Mouse (Mus musculus) midbrain, embryonic 11.5 days (tissue): ENCODE measurements at regions not wholly inside any gene's neighbourhood (a gene's known extent, or its start where the extent isn't known, plus 50 kb on each side); places are given as distances from the start of the nearest gene placed in this dataset.
"Not testable (repeated sequence)": the region's sequence is repeated elsewhere in the genome, so short reads cannot be mapped to it uniquely, and the experiment has no call there.

ENCODE experiments used
- ATAC-seq: fragments of 200-750 bp; cut with Nextera tagmentation; 2 replicates; pipeline ENCODE4 v1.8.0; 2017; ENCODE audit warnings: moderate TSS enrichment, moderate library complexity; ENCODE audit not compliant: low FRiP score
- DNase-seq: peaks from one replicate; pipeline ENCODE4 v3.0.0; 2015; ENCODE audit warnings: low spot score; ENCODE audit errors: missing footprints
- H3K27ac ChIP-seq: fragments of 300-500 bp; sonication (generic); 2 replicates; pipeline ENCODE4 v1.5.1; 2014; ENCODE audit warnings: low read depth, low read length
- H3K27me3 ChIP-seq: fragments of 300-500 bp; sonication (generic); 2 replicates; pipeline ENCODE4 v1.6.1; 2014; ENCODE audit warnings: mild to moderate bottlenecking, low read length, moderate library complexity, mixed read lengths; ENCODE audit not compliant: control insufficient read depth, insufficient read depth
- H3K36me3 ChIP-seq: fragments of 300-500 bp; sonication (generic); 2 replicates; pipeline ENCODE4 v1.6.1; 2014; ENCODE audit warnings: mild to moderate bottlenecking, low read length, moderate library complexity, mixed read lengths; ENCODE audit not compliant: control insufficient read depth, insufficient read depth
- H3K4me1 ChIP-seq: fragments of 300-500 bp; sonication (generic); 2 replicates; pipeline ENCODE4 v1.6.1; 2014; ENCODE audit warnings: low read length; ENCODE audit not compliant: control insufficient read depth, insufficient read depth
- H3K4me2 ChIP-seq: fragments of 300-500 bp; sonication (generic); 2 replicates; pipeline ENCODE4 v1.6.1; 2014; ENCODE audit warnings: mild to moderate bottlenecking, moderate library complexity
- H3K4me3 ChIP-seq: fragments of 300-500 bp; sonication (generic); 2 replicates; pipeline ENCODE4 v1.5.1; 2014; ENCODE audit warnings: low read depth, low read length
- H3K9ac ChIP-seq: fragments of 300-500 bp; sonication (generic); 2 replicates; pipeline ENCODE4 v1.6.1; 2014; ENCODE audit warnings: low read length
- H3K9me3 ChIP-seq: fragments of 300-500 bp; sonication (generic); 2 replicates; pipeline ENCODE4 v1.6.1; 2016; ENCODE audit warnings: low read length; ENCODE audit not compliant: control insufficient read depth
- WGBS: fragments of 180-500 bp; shearing (Covaris S2); extraction: QIAGEN DNeasy Blood & Tissue Kit; methylation state at CpG from one replicate; pipeline ENCODE4 v1.1.7; 2014; 5-methylcytosine and 5-hydroxymethylcytosine counted together

- Histone ChIP-seq H3K9me3 (no peaks in the 10 kb centered on the region), H3K27ac (no peak overlapping the region)
Observed at GRCm38 (mm10) chr10:96399636-96400400, 217.0 kb upstream of the Btg1 start.

GRCm38 (mm10) chr10:96400793-96401192 lies 216.0 kb upstream of the Btg1 start:
- Histone ChIP-seq H3K4me2 (no peak overlapping the region), H3K27ac (no peak overlapping the region), H3K4me3 (no peak overlapping the region), H3K27me3 (no peaks in the 10 kb centered on the region), H3K36me3 (no peaks in the 10 kb centered on the region), H3K9me3 (no peaks in the 10 kb centered on the region), H3K9ac (no peak overlapping the region), H3K4me1 (no peaks in the 10 kb centered on the region)
- DNase-seq, result no peak
- 92% methylated on average over 6 of the region's 6 CpGs for WGBS
- ATAC-seq, result no peak

More at GRCm38 (mm10) chr10:96399636-96400400, 217.0 kb upstream of the Btg1 start:
- H3K4me3 ChIP-seq, result no peak overlapping the region
- no peak for DNase-seq
- 0 out of 2 replicates have a peak, but pooled peaks have one; percentile 11 for ATAC-seq
- no peak overlapping the region for H3K9ac ChIP-seq
- 70% methylated on average over 8 of the region's 8 CpGs for WGBS
- H3K4me2 ChIP-seq, result no peak overlapping the region
- no peaks in the 10 kb centered on the region for H3K36me3 ChIP-seq
- H3K27me3 ChIP-seq, result no peaks in the 10 kb centered on the region
- H3K4me1 ChIP-seq, result no peaks in the 10 kb centered on the region

GRCm38 (mm10) chr10:96406306-96406705 lies 210.5 kb upstream of the Btg1 start:
- Histone ChIP-seq H3K27ac (no peak overlapping the region), H3K36me3 (no peaks in the 10 kb centered on the region), H3K9ac (no peak overlapping the region), H3K9me3 (no peaks in the 10 kb centered on the region), H3K27me3 (no peaks in the 10 kb centered on the region), H3K4me3 (no peak overlapping the region), H3K4me1 (no peaks in the 10 kb centered on the region), H3K4me2 (no peak overlapping the region)
- ATAC-seq (no peak), DNase-seq (no peak)
- 73% methylated on average over 5 of the region's 5 CpGs for WGBS

GRCm38 (mm10) chr10:96407846-96408245 lies 209.0 kb upstream of the Btg1 start:
- Histone ChIP-seq H3K9ac (no peak overlapping the region), H3K36me3 (no peaks in the 10 kb centered on the region), H3K4me3 (no peak overlapping the region), H3K27me3 (no peaks in the 10 kb centered on the region), H3K27ac (no peak overlapping the region), H3K4me1 (no peaks in the 10 kb centered on the region), H3K9me3 (no peaks in the 10 kb centered on the region), H3K4me2 (no peak overlapping the region)
- WGBS, result 81% methylated on average over 3 of the region's 3 CpGs
- no peak for DNase-seq
- no peak for ATAC-seq

GRCm38 (mm10) chr10:96408250-96408649 lies 208.6 kb upstream of the Btg1 start:
- H3K4me2 ChIP-seq, result no peak overlapping the region
- no peak for ATAC-seq
- H3K9ac ChIP-seq, result no peak overlapping the region
- DNase-seq, result no peak
- H3K4me3 ChIP-seq, result no peak overlapping the region
- H3K4me1 ChIP-seq, result no peaks in the 10 kb centered on the region
- H3K36me3 ChIP-seq, result no peaks in the 10 kb centered on the region
- H3K27me3 ChIP-seq, result no peaks in the 10 kb centered on the region
- H3K9me3 ChIP-seq, result no peaks in the 10 kb centered on the region
- whole genome bisulfite sequencing, result 82% methylated on average over 2 of the region's 2 CpGs
- H3K27ac ChIP-seq, result no peak overlapping the region

- H3K4me2 ChIP-seq, result no peak overlapping the region
- H3K9ac ChIP-seq, result no peak overlapping the region
- no peak overlapping the region for H3K4me3 ChIP-seq
- no peaks in the 10 kb centered on the region for H3K9me3 ChIP-seq
- 91% methylated on average over 6 of the region's 6 CpGs for whole genome bisulfite sequencing
- no peaks in the 10 kb centered on the region for H3K36me3 ChIP-seq
- DNase-seq, result no peak
- H3K27ac ChIP-seq, result no peak overlapping the region
- ATAC-seq, result no peak
- no peaks in the 10 kb centered on the region for H3K27me3 ChIP-seq
- H3K4me1 ChIP-seq, result no peaks in the 10 kb centered on the region
Observed at GRCm38 (mm10) chr10:96410028-96410427, 206.8 kb upstream of the Btg1 start.

- ATAC-seq, result no peak
- Histone ChIP-seq H3K9me3 (no peaks in the 10 kb centered on the region), H3K36me3 (no peaks in the 10 kb centered on the region), H3K27me3 (no peaks in the 10 kb centered on the region), H3K27ac (no peak overlapping the region), H3K9ac (no peak overlapping the region), H3K4me3 (no peak overlapping the region), H3K4me2 (no peak overlapping the region), H3K4me1 (no peaks in the 10 kb centered on the region)
- no peak for DNase-seq
- WGBS, result 89% methylated on average over 11 of the region's 11 CpGs
Observed at GRCm38 (mm10) chr10:96414807-96415206, 202.0 kb upstream of the Btg1 start.

- H3K4me3 ChIP-seq, H3K4me2 ChIP-seq, ATAC-seq, H3K27ac ChIP-seq, H3K27me3 ChIP-seq, H3K9ac ChIP-seq, H3K9me3 ChIP-seq, H3K4me1 ChIP-seq, DNase-seq, H3K36me3 ChIP-seq: not testable (repeated sequence)
- WGBS, result 92% methylated on average over 2 of the region's 2 CpGs
Observed at GRCm38 (mm10) chr10:96421506-96421905, 195.3 kb upstream of the Btg1 start.

GRCm38 (mm10) chr10:96427407-96427806 lies 189.4 kb upstream of the Btg1 start:
- Histone ChIP-seq H3K36me3 (no peaks in the 10 kb centered on the region), H3K9me3 (no peaks in the 10 kb centered on the region), H3K4me3 (no peak overlapping the region), H3K4me2 (no peak overlapping the region), H3K9ac (no peak overlapping the region), H3K27me3 (no peaks in the 10 kb centered on the region), H3K4me1 (no peaks in the 10 kb centered on the region), H3K27ac (no peak overlapping the region)
- ATAC-seq (no peak), DNase-seq (no peak)
- 84% methylated on average over 5 of the region's 5 CpGs for WGBS
